Mouse (Mus musculus): ENCODE measurements around the gene Arhgap10. TPM values are rescaled to one million over a fixed set of nuclear protein-coding genes. Genes with fewer than 3 reads are reported as not detected.
A peak's percentile ranks its signal among the peaks of the same experiment; 100 is the strongest.

Arhgap10 gene
- polyA plus RNA-seq (2015; fragmentation: Nextera tagmentation; extraction: Ambion mirVana): 31.1 and 34.1 TPM in 2 replicates

GRCm38 (mm10) chr8:77517301-77518200 lies at the start of gene Arhgap10:
Gene Arhgap10, minus strand, starts transcription at chr8:77517953.
- ATAC-seq (replicated peaks; ENCODE audit: low FRiP score): peak; percentile 94
- no peaks in the 10 kb centered on the region for H3K27me3 ChIP-seq
- peak within 1 kb of the TSS; percentile 75 for H3K4me2 ChIP-seq
- peak within 1 kb of the TSS; percentile 90 for H3K27ac ChIP-seq
- no peaks in the 10 kb centered on the region for H3K36me3 ChIP-seq
- H3K9me3 ChIP-seq (replicated peaks): no peaks in the 10 kb centered on the region
- peak within 1 kb of the TSS; percentile 67 for H3K4me3 ChIP-seq (replicated peaks)
- peaks cover 47% of the 10 kb centered on the region for H3K4me1 ChIP-seq
- H3K9ac ChIP-seq: peak within 1 kb of the TSS; percentile 74
- WGBS: under 1% methylated on average over 67 of the region's 95 CpGs

- H3K36me3 ChIP-seq: peaks cover 87% of the 10 kb centered on the region
These were observed 43.7 kb upstream of the Arhgap10 start for GRCm38 (mm10) chr8:77561441-77561840.

GRCm38 (mm10) chr8:77552491-77552890 lies 34.7 kb upstream of the Arhgap10 start:
- peaks cover 8% of the 10 kb centered on the region; the same call in 1 of the 2 replicates for H3K4me1 ChIP-seq
- H3K27me3 ChIP-seq: no peaks in the 10 kb centered on the region
- H3K4me3 ChIP-seq (replicated peaks): no peak overlapping the region
- no peaks in the 10 kb centered on the region for H3K9me3 ChIP-seq (replicated peaks)
- no peak for ATAC-seq (replicated peaks; ENCODE audit: low FRiP score)
- no peak overlapping the region for H3K4me2 ChIP-seq
- peaks cover 63% of the 10 kb centered on the region for H3K36me3 ChIP-seq
- H3K27ac ChIP-seq: no peak overlapping the region
- H3K9ac ChIP-seq: no peak overlapping the region
- WGBS: 96% methylated on average over 3 of the region's 3 CpGs

More at GRCm38 (mm10) chr8:77561441-77561840, 43.7 kb upstream of the Arhgap10 start:
- H3K4me3 ChIP-seq (replicated peaks): no peak overlapping the region
- ATAC-seq (replicated peaks; ENCODE audit: low FRiP score): no peak
- no peaks in the 10 kb centered on the region for H3K27me3 ChIP-seq
- H3K27ac ChIP-seq: no peak overlapping the region
- WGBS: 87% methylated on average over 3 of the region's 3 CpGs
- no peaks in the 10 kb centered on the region for H3K9me3 ChIP-seq (replicated peaks)
- no peaks in the 10 kb centered on the region for H3K4me1 ChIP-seq
- H3K9ac ChIP-seq: no peak overlapping the region
- H3K4me2 ChIP-seq: no peak overlapping the region

- H3K27me3 ChIP-seq: no peaks in the 10 kb centered on the region
- peak overlapping the region; percentile 96 for H3K27ac ChIP-seq
- peak overlapping the region; percentile 77 for H3K4me2 ChIP-seq
- no peak for ATAC-seq (replicated peaks; ENCODE audit: low FRiP score)
- H3K4me1 ChIP-seq: peaks cover 8% of the 10 kb centered on the region; the same call in 1 of the 2 replicates
- H3K36me3 ChIP-seq: peaks cover 39% of the 10 kb centered on the region
- WGBS: 21% methylated on average over 7 of the region's 7 CpGs
- no peaks in the 10 kb centered on the region for H3K9me3 ChIP-seq (replicated peaks)
- H3K9ac ChIP-seq: peak overlapping the region; percentile 94
- H3K4me3 ChIP-seq (replicated peaks): peak overlapping the region; percentile 88
These were observed 32.3 kb upstream of the Arhgap10 start for GRCm38 (mm10) chr8:77549881-77550580.

- H3K36me3 ChIP-seq: peaks cover 32% of the 10 kb centered on the region
- peak within 1 kb of the TSS; percentile 88 for H3K4me3 ChIP-seq (replicated peaks)
- peak within 1 kb of the TSS; percentile 94 for H3K9ac ChIP-seq
- WGBS: 3% methylated on average over 42 of the region's 42 CpGs
- peak within 1 kb of the TSS; percentile 77 for H3K4me2 ChIP-seq
- peaks cover 8% of the 10 kb centered on the region; the same call in 1 of the 2 replicates for H3K4me1 ChIP-seq
- peak; percentile 98 for ATAC-seq (replicated peaks; ENCODE audit: low FRiP score)
- H3K9me3 ChIP-seq (replicated peaks): no peaks in the 10 kb centered on the region
- H3K27me3 ChIP-seq: no peaks in the 10 kb centered on the region
- peak within 1 kb of the TSS; percentile 96 for H3K27ac ChIP-seq
These were observed 31.5 kb upstream of the Arhgap10 start, which contains the start of gene Prmt9 for GRCm38 (mm10) chr8:77549121-77549706. Gene Prmt9, plus strand, starts transcription at chr8:77549397.

- no peak overlapping the region for H3K4me3 ChIP-seq (replicated peaks)
- H3K9me3 ChIP-seq (replicated peaks): no peaks in the 10 kb centered on the region
- ATAC-seq (replicated peaks; ENCODE audit: low FRiP score): no peak
- no peaks in the 10 kb centered on the region for H3K36me3 ChIP-seq
- no peak overlapping the region for H3K27ac ChIP-seq
- H3K4me1 ChIP-seq: 0 out of 2 replicates have a peak, but pooled peaks cover 3% of the 10 kb centered on the region
- no peak overlapping the region for H3K9ac ChIP-seq
- WGBS: 91% methylated on average over 4 of the region's 4 CpGs
- no peaks in the 10 kb centered on the region for H3K27me3 ChIP-seq
- H3K4me2 ChIP-seq: no peak overlapping the region
These were observed 27.9 kb upstream of the Arhgap10 start for GRCm38 (mm10) chr8:77545616-77546015.

GRCm38 (mm10) chr8:77544428-77544827 lies 26.7 kb upstream of the Arhgap10 start:
- Histone ChIP-seq H3K27ac (no peak overlapping the region), H3K9me3 (replicated peaks) (no peaks in the 10 kb centered on the region), H3K4me3 (replicated peaks) (no peak overlapping the region), H3K9ac (no peak overlapping the region), H3K4me2 (no peak overlapping the region), H3K27me3 (no peaks in the 10 kb centered on the region), H3K4me1 (0 out of 2 replicates have a peak, but pooled peaks cover 3% of the 10 kb centered on the region), H3K36me3 (no peaks in the 10 kb centered on the region)
- ATAC-seq (replicated peaks; ENCODE audit: low FRiP score): no peak
- 63% methylated on average over 3 of the region's 3 CpGs for WGBS

GRCm38 (mm10) chr8:77543152-77543777 lies 25.5 kb upstream of the Arhgap10 start:
- Histone ChIP-seq H3K27ac (no peak overlapping the region), H3K27me3 (no peaks in the 10 kb centered on the region), H3K36me3 (no peaks in the 10 kb centered on the region), H3K4me3 (replicated peaks) (no peak overlapping the region), H3K4me1 (no peaks in the 10 kb centered on the region), H3K9ac (no peak overlapping the region), H3K4me2 (no peak overlapping the region), H3K9me3 (replicated peaks) (no peaks in the 10 kb centered on the region)
- 85% methylated on average over 6 of the region's 6 CpGs for WGBS
- ATAC-seq (replicated peaks; ENCODE audit: low FRiP score): no peak

GRCm38 (mm10) chr8:77538256-77538655 lies 20.5 kb upstream of the Arhgap10 start:
- ATAC-seq (replicated peaks; ENCODE audit: low FRiP score): no peak
- H3K9ac ChIP-seq: no peak overlapping the region
- no peaks in the 10 kb centered on the region for H3K36me3 ChIP-seq
- H3K4me3 ChIP-seq (replicated peaks): no peak overlapping the region
- no peaks in the 10 kb centered on the region for H3K4me1 ChIP-seq
- H3K27ac ChIP-seq: no peak overlapping the region
- H3K4me2 ChIP-seq: no peak overlapping the region
- 69% methylated on average over 1 of the region's 1 CpGs for WGBS
- no peaks in the 10 kb centered on the region for H3K27me3 ChIP-seq
- H3K9me3 ChIP-seq (replicated peaks): no peaks in the 10 kb centered on the region

GRCm38 (mm10) chr8:77536821-77537220 lies 19.1 kb upstream of the Arhgap10 start:
- ATAC-seq (replicated peaks; ENCODE audit: low FRiP score): no peak
- WGBS: 82% methylated on average over 12 of the region's 12 CpGs

GRCm38 (mm10) chr8:77535026-77535595 lies 17.4 kb upstream of the Arhgap10 start:
- no peak overlapping the region for H3K9ac ChIP-seq
- peak; percentile 70 for ATAC-seq (replicated peaks; ENCODE audit: low FRiP score)
- no peaks in the 10 kb centered on the region for H3K9me3 ChIP-seq (replicated peaks)
- H3K4me1 ChIP-seq: no peaks in the 10 kb centered on the region
- no peak overlapping the region for H3K27ac ChIP-seq
- no peaks in the 10 kb centered on the region for H3K36me3 ChIP-seq
- no peaks in the 10 kb centered on the region for H3K27me3 ChIP-seq
- H3K4me3 ChIP-seq (replicated peaks): no peak overlapping the region
- H3K4me2 ChIP-seq: no peak overlapping the region
- 83% methylated on average over 5 of the region's 5 CpGs for WGBS

More at GRCm38 (mm10) chr8:77536821-77537220, 19.1 kb upstream of the Arhgap10 start:
- no peak overlapping the region for H3K9ac ChIP-seq
- H3K27me3 ChIP-seq: no peaks in the 10 kb centered on the region
- no peaks in the 10 kb centered on the region for H3K9me3 ChIP-seq (replicated peaks)
- H3K27ac ChIP-seq: no peak overlapping the region
- H3K4me1 ChIP-seq: no peaks in the 10 kb centered on the region
- no peak overlapping the region for H3K4me3 ChIP-seq (replicated peaks)
- no peaks in the 10 kb centered on the region for H3K36me3 ChIP-seq
- no peak overlapping the region for H3K4me2 ChIP-seq

Data from kidney, embryonic 15.5 days (tissue).